Comparison of ENCODE assay signal across 9 mouse cellular contexts in the genomic region with DNA sequence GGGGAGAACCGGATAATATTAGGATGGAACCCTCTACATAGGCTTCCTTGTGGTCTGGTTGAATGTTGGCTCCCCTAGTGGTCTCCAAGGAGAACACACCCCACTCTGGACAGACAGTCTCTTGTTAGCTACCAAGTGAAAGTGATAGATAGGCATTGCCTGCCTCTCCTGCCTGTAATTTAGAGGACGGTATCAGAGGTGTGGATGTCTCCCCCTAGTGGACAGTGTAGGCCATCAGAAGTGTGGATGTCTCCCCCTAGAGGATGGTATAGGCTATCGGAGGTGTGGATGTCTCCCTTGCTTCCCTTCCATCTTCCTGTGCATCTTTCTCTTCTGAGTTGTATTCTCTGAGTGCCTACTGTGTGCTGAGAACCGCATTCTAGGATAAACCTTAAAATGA. TPM values are rescaled to one million over a fixed set of nuclear protein-coding genes. Genes with fewer than 3 reads are reported as not detected.
DNase-seq lines count a peak whose midpoint lies in the region; ATAC-seq and TF ChIP-seq lines count a peak whose summit lies in the region.
"Had no signal": no experiment of that assay in that cellular context is flagged by ENCODE, and none has a peak within 500 bp of the region (broad histone marks: within the 10 kb centered on the region; RNA-seq: fewer than 3 reads in every experiment).

No protein-coding gene starts in this region.

- H3K27ac ChIP-seq in embryonic facial prominence, embryonic 10.5 days (replicated peaks), result no peak overlapping the region
- no peak overlapping the region for H3K27ac ChIP-seq in heart, embryonic 12.5 days (ENCODE audit: poor library complexity, severe bottlenecking)
- H3K27ac ChIP-seq in lung, embryonic 14.5 days (ENCODE audit: low read depth), result no peak overlapping the region
- H3K27ac ChIP-seq: limb, embryonic 15.5 days had no signal

- no peaks in the 10 kb centered on the region for H3K36me3 ChIP-seq in embryonic facial prominence, embryonic 10.5 days (replicated peaks)
- no peaks in the 10 kb centered on the region for H3K36me3 ChIP-seq in heart, embryonic 12.5 days
- H3K36me3 ChIP-seq in lung, embryonic 14.5 days (ENCODE audit: insufficient read depth), result no peaks in the 10 kb centered on the region
- H3K36me3 ChIP-seq: limb, embryonic 15.5 days had no signal

- H3K9ac ChIP-seq in heart, embryonic 12.5 days, result no peak overlapping the region
- H3K9ac ChIP-seq in lung, embryonic 14.5 days, result no peak overlapping the region
- H3K9ac ChIP-seq: limb, embryonic 15.5 days had no signal

- H3K27me3 ChIP-seq in embryonic facial prominence, embryonic 10.5 days (replicated peaks; ENCODE audit: low read depth, poor library complexity, severe bottlenecking), result 0 out of 2 replicates have a peak, but pooled peaks cover 3% of the 10 kb centered on the region
- H3K27me3 ChIP-seq in heart, embryonic 12.5 days (replicated peaks), result peaks cover 11% of the 10 kb centered on the region
- no peaks in the 10 kb centered on the region for H3K27me3 ChIP-seq in lung, embryonic 14.5 days (ENCODE audit: insufficient read depth, low read length)
- H3K27me3 ChIP-seq: limb, embryonic 15.5 days had no signal

- H3K4me2 ChIP-seq in heart, embryonic 12.5 days, result no peak overlapping the region
- H3K4me2 ChIP-seq in lung, embryonic 14.5 days, result no peak overlapping the region
- H3K4me2 ChIP-seq: limb, embryonic 15.5 days had no signal

- 0 out of 2 replicates have a peak, but pooled peaks cover 5% of the 10 kb centered on the region for H3K9me3 ChIP-seq in embryonic facial prominence, embryonic 10.5 days
- 0 out of 2 replicates have a peak, but pooled peaks cover 6% of the 10 kb centered on the region for H3K9me3 ChIP-seq in heart, embryonic 12.5 days (replicated peaks)
- no peaks in the 10 kb centered on the region for H3K9me3 ChIP-seq in lung, embryonic 14.5 days (ENCODE audit: low read depth, low read length)
- H3K9me3 ChIP-seq: limb, embryonic 15.5 days had no signal

- no peak overlapping the region for H3K4me3 ChIP-seq in embryonic facial prominence, embryonic 10.5 days
- no peak overlapping the region for H3K4me3 ChIP-seq in heart, embryonic 12.5 days
- no peak overlapping the region for H3K4me3 ChIP-seq in lung, embryonic 14.5 days (ENCODE audit: low read depth, low read length)
- H3K4me3 ChIP-seq: limb, embryonic 15.5 days had no signal

- peak; percentile 100 for TF ChIP-seq CTCF in lung, embryonic 14.5 days (IDR thresholded peaks at IDR 0.05; ENCODE audit: low read depth)

- 0 out of 2 replicates have a peak, but pooled peaks have one; percentile 15 for ATAC-seq in heart, embryonic 12.5 days (ENCODE audit: insufficient number of reproducible peaks, low FRiP score)
- peak; percentile 70 for ATAC-seq in lung, embryonic 14.5 days (ENCODE audit: insufficient read depth)

- H3K4me1 ChIP-seq in embryonic facial prominence, embryonic 10.5 days, result no peaks in the 10 kb centered on the region
- H3K4me1 ChIP-seq in heart, embryonic 12.5 days (replicated peaks), result no peaks in the 10 kb centered on the region
- no peaks in the 10 kb centered on the region for H3K4me1 ChIP-seq in lung, embryonic 14.5 days (ENCODE audit: insufficient read depth)
- H3K4me1 ChIP-seq: limb, embryonic 15.5 days had no signal

- DNase-seq in ES-CJ7 (ENCODE audit: low read depth, low spot score), result peak; percentile 97
- DNase-seq in adrenal gland, postnatal 14 days, result peak; percentile 86
- peak; percentile 78 for DNase-seq in embryonic facial prominence, embryonic 10.5 days (ENCODE audit: low spot score)
- peak; percentile 77 for DNase-seq in layer of hippocampus, adult 11-12 months (ENCODE audit: low spot score)
- DNase-seq in lung, embryonic 14.5 days, result peak; percentile 91
- peak; percentile 26 for DNase-seq in ovary, postnatal 36 days (ENCODE audit: low spot score)
- DNase-seq in thymus, postnatal 4 days, result peak; percentile 73

- 23% methylated on average over 4 of the region's 4 CpGs for WGBS in embryonic facial prominence, embryonic 10.5 days
- 24% methylated on average over 4 of the region's 4 CpGs for WGBS in heart, embryonic 12.5 days
- 25% methylated on average over 4 of the region's 4 CpGs for WGBS in lung, embryonic 14.5 days

RNA-seq across cellular contexts. Expression of a gene that starts 21.7 kb away (rescaled TPM):
- total RNA-seq in adrenal gland, postnatal 14 days (2021), result 113 and 115 TPM in 2 replicates
- 273 and 284 TPM in 2 replicates for polyA plus RNA-seq in embryonic facial prominence, embryonic 10.5 days (2016; fragmentation: Nextera tagmentation; extraction: Ambion mirVana)
- polyA plus RNA-seq in heart, embryonic 12.5 days (2016; fragmentation: Nextera tagmentation; extraction: Ambion mirVana), result 316 and 318 TPM in 2 replicates
- 371 and 379 TPM in 2 replicates for polyA plus RNA-seq in lung, embryonic 14.5 days (2014; fragmentation: Nextera tagmentation; extraction: Ambion mirVana)

RNA-seq across cellular contexts. Expression of a gene that starts 32.6 kb away (rescaled TPM):
- total RNA-seq in adrenal gland, postnatal 14 days (2021), result 3.6 and 3.8 TPM in 2 replicates
- polyA plus RNA-seq in embryonic facial prominence, embryonic 10.5 days (2016; fragmentation: Nextera tagmentation; extraction: Ambion mirVana), result 0.59 and 0.62 TPM in 2 replicates
- polyA plus RNA-seq in heart, embryonic 12.5 days (2016; fragmentation: Nextera tagmentation; extraction: Ambion mirVana), result 0.44 and 0.52 TPM in 2 replicates
- polyA plus RNA-seq in lung, embryonic 14.5 days (2014; fragmentation: Nextera tagmentation; extraction: Ambion mirVana), result 2.2 and 2.5 TPM in 2 replicates

RNA-seq across cellular contexts. Expression of a gene that starts 32.6 kb away (rescaled TPM):
- total RNA-seq in adrenal gland, postnatal 14 days (2021), result 1.8 and 2.0 TPM in 2 replicates
- polyA plus RNA-seq in embryonic facial prominence, embryonic 10.5 days (2016; fragmentation: Nextera tagmentation; extraction: Ambion mirVana), result 1.6 and 2.4 TPM in 2 replicates
- 0.31 and 0.41 TPM in 2 replicates for polyA plus RNA-seq in heart, embryonic 12.5 days (2016; fragmentation: Nextera tagmentation; extraction: Ambion mirVana)
- 0.36 and 0.41 TPM in 2 replicates for polyA plus RNA-seq in lung, embryonic 14.5 days (2014; fragmentation: Nextera tagmentation; extraction: Ambion mirVana)

RNA-seq across cellular contexts. Expression of a gene that starts 43.3 kb away (rescaled TPM):
- 149 and 151 TPM in 2 replicates for total RNA-seq in adrenal gland, postnatal 14 days (2021)
- 29.0 and 30.6 TPM in 2 replicates for polyA plus RNA-seq in embryonic facial prominence, embryonic 10.5 days (2016; fragmentation: Nextera tagmentation; extraction: Ambion mirVana)
- 72.6 and 78.6 TPM in 2 replicates for polyA plus RNA-seq in heart, embryonic 12.5 days (2016; fragmentation: Nextera tagmentation; extraction: Ambion mirVana)
- polyA plus RNA-seq in lung, embryonic 14.5 days (2014; fragmentation: Nextera tagmentation; extraction: Ambion mirVana), result 22.2 and 25.1 TPM in 2 replicates

Comparison
In these comparisons a context has a peak if more than half of its experiments do, and no peak if none do; other contexts are left out.
1. DNase-seq: peak in every context shown above with its lines; median percentile 97 in ES-CJ7; 91 in lung, embryonic 14.5 days; 86 in adrenal gland, postnatal 14 days; 78 in embryonic facial prominence, embryonic 10.5 days; 77 in layer of hippocampus, adult 11-12 months; 73 in thymus, postnatal 4 days; 26 in ovary, postnatal 36 days.